Mouse (Mus musculus): ENCODE results near the gene Cox7a1.
"Not testable (repeated sequence)": the region's sequence is repeated elsewhere in the genome, so short reads cannot be mapped to it uniquely, and the experiment has no call there.

Gene Cox7a1

DNA sequence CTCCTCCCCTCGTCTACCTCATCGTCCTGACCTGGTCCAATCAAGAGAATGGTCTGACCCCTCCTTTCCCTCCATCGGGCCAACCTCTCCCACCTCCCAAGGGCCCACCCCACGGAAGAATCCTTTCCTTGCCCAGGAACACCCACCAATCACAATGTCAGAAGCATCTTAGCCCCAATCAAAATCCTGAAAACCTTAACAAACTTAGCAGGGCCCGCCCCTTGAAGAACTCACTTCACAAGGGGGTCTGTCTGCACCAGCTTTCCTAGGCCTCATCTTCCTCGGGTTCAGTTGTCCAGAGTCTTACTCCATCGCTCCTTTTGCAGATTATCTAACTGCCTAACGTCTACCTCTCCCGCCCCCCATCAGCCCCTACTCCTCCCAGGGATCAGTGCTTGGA, 9.1 kb downstream of the Cox7a1 start:
- DNase-seq (ENCODE audit: low spot score in 2 of 2), result no peak

DNA sequence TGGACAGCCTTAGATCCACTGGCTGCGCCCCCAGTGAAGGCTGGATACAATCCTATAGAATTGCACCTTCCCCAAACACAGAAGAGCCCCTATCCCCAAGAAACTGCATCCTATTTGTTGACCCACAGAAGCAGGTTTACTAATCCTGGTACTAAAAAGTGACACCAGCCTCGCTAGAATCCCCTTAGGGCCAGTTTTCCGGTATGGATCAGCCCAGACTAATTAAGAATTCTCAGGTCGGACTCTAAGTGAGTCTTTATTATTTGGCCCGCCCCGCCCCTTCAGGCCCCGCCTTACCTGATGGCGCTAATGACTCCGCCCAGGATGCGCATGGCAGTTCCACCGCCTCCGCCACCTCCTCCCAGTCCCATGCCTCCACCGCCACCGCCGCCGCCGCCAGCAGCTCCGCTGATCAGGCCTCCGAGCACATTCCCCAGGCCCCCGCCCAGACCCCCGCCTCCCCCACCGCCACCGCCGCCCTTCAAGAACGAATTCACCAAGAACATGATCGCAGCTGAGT, 9.7 kb downstream of the Cox7a1 start:
- peak in 1 of 2 experiments; percentile 42 for DNase-seq (ENCODE audit: low spot score in 2 of 2)

DNA sequence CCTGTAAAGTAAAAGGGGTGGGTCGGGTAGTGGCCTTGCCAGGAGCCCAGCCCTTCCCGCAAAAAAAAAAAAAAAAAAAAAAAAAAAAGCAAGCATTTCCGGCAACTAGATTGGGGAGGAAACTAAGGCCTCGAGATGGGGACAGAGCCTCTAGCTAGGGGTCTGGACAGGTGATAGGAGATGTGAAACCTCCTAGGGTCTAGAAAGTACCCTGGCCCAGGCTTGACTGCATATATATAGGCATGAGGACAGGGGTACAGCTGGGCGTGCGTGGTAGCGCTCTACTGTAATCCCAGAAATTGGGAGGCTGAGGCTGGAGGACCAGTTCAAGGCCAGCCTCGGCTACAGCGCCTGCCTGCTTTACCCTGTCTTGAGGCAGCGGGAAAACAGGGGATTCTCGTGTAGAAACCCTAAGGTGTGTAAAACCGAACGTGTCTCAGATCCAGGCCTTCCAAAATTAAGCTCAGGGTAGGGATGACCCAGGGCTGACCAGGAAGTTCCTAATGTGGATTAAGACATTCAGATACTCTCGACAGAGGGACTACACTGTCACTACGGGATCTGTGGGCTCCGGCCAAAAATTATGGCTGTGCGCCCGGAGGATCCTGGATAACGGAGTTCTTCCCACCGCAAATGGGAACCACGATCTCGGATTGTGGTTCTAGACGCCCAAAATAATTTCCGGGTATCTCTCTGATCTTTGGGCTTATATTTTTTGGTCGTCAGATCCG, 10.3 kb downstream of the Cox7a1 start:
- no peak for DNase-seq (ENCODE audit: low spot score in 2 of 2)

DNA sequence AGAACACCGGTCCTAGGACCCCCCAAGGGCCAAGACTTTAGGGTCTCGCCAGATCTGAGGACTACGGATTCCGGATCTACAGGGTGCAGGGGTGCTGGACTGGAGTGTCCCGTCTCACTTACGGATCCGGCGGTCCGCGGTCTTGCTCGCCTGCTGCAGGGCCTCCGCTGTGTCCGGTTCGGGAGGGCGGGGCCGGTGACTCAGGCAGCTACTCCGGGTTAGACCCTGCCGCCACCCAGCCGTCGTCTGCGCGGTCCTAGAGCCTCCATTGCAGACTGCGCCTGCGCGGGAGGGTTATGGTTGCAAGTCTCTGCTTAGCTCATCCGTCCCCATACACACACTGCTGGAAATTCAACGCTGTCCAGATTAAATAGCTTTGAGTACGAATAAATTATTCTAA, 10.9 kb downstream of the Cox7a1 start:
- peak; percentile 83 to 92 for DNase-seq (ENCODE audit: low spot score in 2 of 2)

DNA sequence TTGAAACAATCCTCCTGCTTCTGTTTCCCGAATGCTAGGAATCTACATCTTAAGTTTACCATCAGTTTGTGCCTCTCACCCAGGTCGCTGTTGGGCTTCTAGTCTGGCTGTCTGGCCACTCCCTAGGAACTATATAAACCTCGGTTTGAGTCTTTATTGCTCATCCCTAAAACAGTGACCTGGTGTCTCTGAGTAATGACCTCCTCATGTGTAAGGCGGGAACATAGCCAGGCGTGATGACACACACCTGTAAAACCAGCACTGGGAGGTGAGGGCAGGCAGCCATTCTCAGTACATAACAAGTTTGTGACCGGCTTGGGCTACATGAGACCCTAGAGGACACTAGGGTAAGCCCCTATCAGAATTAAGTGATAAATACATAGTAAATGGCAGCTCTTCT, 11.5 kb downstream of the Cox7a1 start:
- DNase-seq (ENCODE audit: low spot score in 2 of 2), result no peak

DNA sequence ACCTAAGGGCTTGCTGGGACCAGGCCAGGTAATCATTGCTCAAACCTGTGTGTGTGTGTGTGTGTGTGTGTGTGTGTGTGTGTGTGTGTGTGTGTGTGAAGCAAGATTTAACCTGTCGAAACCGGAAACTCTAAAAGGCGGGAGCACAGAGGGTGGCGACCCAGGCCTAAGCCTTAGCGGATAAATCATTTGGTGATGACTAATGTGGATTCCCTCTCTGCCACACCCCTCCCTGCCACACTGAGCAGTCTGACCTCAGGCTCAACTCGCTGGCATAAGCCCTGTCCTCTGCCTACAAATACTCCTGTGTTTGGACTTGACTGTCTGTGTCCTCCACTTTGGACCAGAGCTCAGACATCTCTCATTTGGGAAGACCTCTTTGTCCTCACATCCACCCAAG, 12.2 kb downstream of the Cox7a1 start:
- DNase-seq (ENCODE audit: low spot score in 2 of 2), result no peak

DNA sequence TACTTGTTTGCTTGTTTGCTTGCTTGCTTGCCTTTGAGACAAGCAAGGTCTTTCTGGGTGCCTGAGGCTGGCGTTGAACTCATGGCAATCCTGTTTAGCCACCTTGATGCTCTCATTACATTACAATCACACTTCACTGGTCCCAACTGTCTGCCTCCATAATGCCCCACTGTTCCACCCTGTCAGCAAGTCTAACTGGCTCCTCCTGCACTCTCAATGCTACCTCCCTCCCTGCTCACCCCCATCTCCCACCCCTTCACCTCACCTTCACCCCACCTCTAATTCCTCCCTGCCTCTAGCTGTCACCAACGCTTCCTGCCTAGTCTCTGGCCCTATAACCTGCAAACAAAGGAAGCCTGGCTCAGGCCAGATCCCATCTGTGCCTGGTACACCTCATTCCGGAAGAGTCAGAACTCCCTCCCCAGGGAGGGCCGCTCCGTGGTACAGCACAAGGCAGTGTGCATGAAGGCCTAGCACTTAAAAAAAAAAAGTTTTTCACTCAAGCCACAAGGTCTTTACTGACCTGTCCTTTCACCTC, 13.7 kb downstream of the Cox7a1 start:
- no peak for DNase-seq (ENCODE audit: low spot score in 2 of 2)

DNA sequence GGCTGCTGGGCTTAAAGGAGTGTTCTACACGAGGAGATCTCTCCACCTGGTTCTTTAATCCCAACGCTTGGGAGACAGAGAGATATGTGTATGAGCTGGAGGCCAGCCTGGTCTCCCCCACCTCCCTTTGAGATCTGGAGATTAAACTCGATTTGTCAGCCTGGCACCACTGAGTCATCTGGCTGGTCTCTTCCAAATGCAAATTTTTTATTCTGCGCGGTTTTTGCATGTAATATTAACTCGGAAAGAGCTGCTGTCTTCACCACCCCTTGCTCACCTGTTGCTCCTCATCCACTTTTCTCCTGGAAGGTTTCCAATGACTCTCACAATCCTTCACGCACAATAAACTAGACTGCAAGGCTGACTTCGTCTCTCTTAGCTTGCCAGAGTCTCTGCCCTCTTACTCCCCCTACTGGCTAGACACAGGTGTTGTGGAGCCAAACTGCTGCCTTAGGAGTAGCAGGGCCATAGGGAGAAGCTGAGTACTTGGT, 14.6 kb downstream of the Cox7a1 start, which contains the start of gene Capns1:
Capns1 (minus strand) TSS at position 331 of the 491 bp plus-strand sequence.
- peak in 1 of 2 experiments; percentile 47 for DNase-seq (ENCODE audit: low spot score in 2 of 2)

DNA sequence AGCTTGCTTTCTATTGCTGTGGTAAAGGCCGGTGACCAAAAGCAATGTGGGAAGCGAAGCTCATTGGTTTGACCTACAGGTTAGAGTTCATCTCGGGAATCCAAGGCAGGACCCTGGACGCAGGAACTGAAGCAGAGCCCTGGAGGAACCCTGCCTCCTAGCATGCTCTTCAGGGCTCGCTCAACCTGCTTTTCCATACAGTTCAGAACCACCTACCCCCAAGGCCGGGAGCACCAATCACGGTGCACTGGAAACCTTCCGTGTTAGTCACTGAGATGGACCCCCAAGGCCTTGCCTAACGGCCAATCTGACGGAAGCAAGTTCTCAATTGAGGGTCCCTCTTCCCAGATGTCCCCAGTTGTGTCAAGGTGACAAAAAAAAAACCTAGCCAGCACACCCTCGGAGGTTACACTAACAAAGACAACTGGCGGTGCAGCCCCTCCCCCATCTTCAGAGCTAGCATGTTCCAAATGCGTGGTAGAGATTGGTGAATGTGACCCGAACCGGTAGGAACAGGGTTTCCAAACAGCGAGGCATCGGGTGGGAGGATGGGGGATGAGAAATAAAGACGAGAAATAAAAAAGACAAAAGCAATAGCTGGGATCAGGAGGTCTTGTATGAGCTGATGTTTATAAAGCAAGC, 15.7 kb downstream of the Cox7a1 start:
- DNase-seq (ENCODE audit: low spot score in 2 of 2), result no peak

DNA sequence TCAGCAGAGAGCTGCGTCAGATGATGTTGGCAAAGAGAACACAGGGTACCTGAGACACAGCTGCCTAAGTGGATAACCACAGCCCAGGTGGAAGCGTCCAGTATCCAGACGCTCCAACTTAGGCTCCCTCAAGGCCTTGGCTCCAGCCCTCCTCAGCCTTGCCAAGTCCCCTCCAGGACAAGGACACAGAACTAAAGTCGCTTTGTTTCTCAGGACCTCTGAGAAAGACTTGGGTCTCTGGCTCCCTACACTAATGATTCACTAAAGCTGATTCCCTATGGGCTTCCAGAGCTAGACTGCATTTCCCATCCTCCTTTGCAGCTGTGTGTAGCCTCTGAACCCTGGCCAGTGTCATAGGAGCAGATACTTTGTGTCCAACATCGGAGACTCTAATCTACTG, 16.3 kb downstream of the Cox7a1 start:
- no peak for DNase-seq (ENCODE audit: low spot score in 2 of 2)

DNA sequence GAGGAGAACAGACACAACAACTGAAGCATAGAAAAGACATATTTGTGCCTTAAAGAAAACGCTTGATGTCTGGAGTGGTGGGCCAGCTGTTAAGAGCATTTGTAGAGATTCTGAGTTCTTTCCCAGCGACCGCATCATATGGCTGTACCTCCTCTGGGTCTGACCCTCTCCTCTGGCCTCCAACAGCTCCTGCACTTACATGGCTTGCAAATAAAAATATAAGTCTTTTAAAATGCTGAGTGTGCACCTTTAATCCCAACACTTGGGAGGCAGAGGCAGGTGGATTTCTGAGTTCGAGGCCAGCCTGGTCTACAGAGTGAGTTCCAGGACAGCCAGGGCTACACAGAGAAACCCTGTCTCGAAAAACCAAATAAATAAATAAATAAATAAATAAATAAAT, 16.7 kb downstream of the Cox7a1 start:
- DNase-seq (ENCODE audit: low spot score in 2 of 2), result not testable (repeated sequence)

DNA sequence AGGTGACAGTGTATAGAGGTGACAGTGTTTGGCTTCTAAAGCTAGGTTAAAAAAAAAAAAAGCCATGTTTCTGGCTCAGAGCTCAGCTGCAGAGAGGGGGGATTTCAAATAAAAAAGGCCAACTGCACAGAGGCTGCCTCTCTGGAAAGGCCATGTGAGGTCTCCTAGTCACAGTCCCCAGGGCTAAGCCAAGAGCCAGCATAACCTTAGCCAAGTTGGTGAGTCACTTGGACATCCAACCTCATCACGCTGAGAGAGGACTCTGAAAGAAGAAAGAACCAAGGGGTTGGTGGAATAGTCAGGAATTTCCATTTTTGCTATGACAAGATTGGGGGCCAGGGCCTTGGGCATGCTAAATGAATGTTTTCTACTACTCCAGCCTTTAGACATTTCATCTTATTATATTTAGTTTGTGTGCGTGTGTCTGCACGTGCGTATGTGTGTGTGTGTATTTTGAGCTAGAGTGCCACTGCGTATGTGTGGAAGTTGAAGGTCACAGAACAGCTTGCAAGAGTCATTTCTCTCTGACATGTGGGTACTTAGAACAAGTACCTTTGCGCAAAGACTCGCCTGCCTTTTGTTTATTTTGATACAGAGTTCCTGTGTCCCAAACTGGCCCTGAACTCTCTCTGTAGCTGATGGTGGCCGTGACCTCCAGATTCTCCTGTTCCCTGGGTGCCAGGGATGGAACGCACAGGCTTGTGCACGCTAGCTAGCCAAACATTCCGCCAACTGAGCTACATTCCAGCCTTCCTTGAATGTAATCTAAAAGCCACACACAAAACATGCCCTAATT, 19.1 kb downstream of the Cox7a1 start:
- DNase-seq (ENCODE audit: low spot score in 2 of 2), result no peak

DNA sequence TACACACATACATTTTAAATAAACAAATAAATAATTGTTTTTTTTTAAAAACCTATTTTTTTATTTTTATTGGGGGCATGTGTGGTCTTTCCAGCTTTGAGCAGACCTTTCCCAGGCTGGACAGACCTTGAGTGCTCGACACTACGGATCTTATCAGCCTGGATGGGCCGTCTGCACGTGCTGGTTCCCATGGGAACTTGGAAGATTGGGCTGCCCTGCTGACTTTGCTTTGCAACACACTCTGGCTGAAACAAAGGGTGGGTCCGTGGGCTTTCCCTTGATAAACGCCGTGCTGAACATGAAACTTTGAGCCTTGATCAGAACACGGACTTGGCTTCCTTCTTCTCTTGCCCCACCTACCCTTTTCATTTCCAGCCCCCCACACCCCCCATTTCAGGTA, 20.4 kb downstream of the Cox7a1 start:
- DNase-seq (ENCODE audit: low spot score in 2 of 2), result no peak

DNA sequence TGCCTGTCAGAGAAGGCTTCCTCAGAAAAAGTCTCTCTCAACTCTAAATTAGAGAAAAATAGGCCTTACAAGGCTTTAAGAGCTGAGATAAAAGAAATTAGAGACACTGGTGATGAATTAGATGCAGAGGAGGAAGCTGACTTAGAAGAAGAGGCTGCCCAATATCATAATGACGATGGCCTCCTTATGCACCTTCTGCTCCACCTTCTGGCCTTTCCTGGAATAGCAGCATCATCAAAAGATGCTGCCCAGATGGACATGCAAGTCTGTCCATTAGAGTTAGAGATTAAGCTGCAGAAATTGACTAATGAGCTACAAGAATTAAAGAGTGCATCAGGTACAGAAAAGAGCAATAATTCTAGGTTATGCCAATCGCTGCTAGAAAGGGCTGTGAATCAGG, 21.4 kb downstream of the Cox7a1 start:
- peak in 1 of 2 experiments; percentile 43 for DNase-seq (ENCODE audit: low spot score in 2 of 2)

DNA sequence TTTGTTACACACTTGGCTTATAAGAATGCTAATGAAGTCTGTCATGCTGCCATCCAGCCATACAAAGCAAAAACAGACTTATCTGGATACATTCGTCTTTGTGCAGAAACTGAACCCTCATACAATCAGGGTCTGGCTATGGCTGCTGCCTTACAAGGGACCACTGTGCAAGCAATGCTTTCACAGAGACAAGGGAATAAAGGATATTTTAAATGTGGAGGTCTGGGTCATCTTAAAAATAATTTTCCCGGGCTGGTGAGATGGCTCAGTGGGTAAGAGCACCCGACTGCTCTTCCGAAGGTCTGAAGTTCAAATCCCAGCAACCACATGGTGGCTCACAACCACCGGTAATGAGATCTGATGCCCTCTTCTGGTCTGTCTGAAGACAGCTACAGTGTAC, 22.4 kb downstream of the Cox7a1 start:
- not testable (repeated sequence) for DNase-seq (ENCODE audit: low spot score in 2 of 2)

DNA sequence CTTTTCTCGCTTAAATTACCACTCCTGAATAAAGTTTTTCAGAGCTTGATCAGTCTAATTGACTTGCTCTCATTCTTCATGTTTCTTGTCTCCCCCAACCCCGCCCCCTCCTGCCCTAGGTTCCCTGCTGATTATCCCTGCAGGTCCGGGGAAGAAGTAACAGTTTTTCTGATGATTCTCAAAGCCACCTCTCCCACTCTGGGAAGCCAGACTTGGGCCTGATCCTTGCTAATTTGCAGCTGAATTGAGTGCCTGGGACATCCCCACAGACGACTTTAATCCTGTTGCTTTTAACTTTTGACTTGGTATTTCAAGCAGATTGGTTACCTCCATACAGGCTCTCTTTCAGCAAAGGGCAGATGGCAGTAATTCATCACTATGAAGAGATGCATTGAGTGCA, 27.1 kb downstream of the Cox7a1 start:
- DNase-seq (ENCODE audit: low spot score in 2 of 2), result no peak

DNA sequence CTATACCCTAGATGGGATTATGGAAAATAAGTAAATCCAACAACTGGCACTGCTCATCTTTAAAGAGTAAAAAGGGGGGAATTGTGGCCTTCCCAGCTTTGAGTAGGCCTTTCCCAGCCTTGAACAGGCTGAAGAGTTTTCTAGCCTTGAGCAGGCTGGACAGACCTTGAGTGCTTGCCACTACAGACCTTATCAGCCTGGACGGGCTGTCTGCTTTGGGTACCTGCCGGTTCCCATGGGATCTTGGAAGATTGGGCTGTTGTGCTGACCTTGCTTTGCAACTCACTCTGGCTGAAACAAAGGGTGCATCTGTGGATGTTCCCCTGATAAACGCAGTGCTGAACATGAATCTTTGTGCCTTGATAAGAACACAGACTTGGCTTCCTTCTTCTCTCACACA, 29.9 kb downstream of the Cox7a1 start:
- DNase-seq (ENCODE audit: low spot score in 2 of 2), result no peak

DNA sequence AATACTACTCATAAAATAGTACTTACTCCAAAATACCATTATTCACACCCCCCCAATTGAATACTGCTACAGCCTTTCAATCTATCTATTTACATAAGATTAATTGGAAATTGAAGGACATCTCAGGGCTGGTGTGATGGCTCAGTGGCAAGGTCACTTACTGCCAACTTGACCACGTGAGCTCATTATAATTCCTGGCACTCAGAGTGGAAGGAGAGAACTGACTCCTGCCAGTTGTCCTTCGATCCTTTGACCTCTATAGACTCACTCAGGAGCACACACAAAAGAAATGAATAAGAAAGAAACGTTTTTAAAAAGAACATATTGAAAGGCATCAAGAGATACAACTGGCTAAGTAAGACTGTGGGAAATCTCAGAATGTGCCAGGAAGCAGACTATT, 31.9 kb downstream of the Cox7a1 start:
- DNase-seq (ENCODE audit: low spot score in 2 of 2), result no peak

DNA sequence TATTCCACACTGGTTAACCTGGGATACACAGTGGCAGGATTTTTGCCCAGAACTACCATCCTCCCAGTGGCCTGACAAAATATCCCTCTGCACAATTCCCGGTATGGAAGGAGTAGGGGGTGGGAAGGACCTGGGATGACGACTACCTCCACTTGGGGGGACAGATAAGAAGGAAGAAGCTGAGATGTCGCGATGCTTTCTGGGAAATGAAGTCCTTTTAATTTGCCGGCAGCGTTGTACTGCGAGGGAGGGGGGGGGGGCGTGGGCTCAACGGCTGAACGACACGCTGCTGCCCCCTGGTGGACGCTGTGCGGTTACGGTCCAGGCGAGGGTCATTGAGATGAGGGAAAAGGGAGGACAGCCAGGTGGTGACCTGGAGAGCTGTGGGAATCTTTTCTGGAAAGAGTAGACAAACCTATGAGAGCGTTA, 32.8 kb downstream of the Cox7a1 start:
- DNase-seq (ENCODE audit: low spot score in 2 of 2), result peak in 1 of 2 experiments; percentile 50

DNA sequence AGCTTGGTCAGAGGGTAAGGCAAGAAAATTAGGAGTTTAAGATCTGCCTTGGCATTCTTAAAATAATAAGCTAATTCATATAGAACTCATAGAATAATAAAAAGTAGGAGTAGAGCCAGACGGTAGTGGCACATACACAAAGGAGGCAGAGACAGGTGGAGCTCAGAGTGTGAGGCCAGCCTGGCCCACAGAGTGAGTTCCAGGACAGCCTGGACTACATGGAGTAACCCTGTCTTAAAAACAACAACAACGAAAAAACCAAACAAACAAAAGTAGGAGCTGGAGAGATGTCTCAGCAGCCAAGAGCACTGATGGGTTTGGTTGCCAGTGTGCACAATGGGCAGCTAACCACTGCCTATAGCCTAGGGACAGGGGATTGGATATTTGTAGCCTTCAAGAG, 33.3 kb downstream of the Cox7a1 start:
- DNase-seq (ENCODE audit: low spot score in 2 of 2), result no peak

DNA sequence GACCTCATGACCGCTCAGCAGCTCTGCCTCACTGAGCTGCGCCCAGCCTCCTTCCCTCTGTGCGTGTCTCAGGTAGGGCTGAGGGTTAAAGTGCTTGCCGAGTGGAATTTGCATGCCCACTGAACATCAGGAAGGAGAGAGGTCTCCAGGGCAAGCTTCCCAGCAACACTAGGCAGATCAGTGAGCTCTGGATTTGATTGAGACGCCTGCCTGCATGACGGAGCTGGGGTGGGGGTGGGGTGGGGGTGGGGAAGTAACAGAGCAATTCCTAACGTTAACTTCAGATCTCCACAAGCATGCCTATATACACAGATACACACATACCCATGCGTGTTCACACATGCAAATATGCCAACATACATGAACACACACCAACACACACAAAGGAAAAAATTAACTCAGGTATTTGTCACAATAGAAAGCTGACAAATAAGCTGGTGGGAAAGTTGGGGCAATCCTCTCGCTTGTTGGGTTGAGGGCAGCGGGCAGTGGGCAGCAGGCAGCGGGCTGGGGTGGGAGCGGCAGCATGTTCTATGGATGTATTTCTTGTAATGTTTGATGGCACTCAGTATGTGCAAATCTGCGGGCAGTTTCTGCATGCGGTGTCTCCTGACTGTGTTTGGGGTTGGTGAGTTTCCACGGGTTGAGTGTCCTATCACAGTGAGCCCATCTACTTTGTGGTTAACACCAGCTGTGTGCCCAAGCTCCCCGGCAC, 35.5 kb downstream of the Cox7a1 start:
- no peak for DNase-seq (ENCODE audit: low spot score in 2 of 2)

Measured in frontal cortex, postnatal 25 days (tissue).